Mouse (Mus musculus): ENCODE measurements at regions not wholly inside any gene's neighbourhood (a gene's known extent, or its start where the extent isn't known, plus 50 kb on each side); places are given as distances from the start of the nearest gene placed in this dataset.

DNA sequence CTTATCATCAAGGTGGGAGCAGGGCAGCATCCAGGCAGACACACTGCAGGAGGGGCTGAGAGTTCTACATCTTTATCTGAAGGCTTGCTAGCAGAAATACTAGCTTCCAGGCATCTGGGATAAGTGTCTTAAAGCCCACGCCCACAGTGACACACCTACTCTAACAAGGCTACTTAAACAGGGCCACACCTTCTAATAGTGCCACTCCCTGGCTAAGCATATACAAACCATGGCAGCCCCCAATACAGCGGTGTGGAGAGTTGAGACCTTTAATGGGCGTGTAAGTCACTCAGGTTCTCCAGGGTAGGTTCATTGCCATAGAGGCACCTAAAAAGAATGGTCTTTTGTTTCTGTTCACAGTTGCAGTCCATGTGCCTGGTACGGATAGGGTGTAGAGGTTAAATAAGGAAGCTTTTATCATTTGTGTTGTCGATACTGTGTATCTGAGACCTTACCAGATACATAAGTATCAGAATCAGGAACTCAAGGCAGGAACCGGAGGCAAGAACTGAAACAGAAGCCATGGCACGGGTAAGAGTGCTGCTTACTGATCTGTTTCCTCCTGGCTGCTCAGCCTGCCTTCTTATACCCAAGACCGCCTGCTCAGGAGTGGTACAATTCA is 69.0 kb upstream of the Atrnl1 start:
- DNase-seq, result no peak

DNA sequence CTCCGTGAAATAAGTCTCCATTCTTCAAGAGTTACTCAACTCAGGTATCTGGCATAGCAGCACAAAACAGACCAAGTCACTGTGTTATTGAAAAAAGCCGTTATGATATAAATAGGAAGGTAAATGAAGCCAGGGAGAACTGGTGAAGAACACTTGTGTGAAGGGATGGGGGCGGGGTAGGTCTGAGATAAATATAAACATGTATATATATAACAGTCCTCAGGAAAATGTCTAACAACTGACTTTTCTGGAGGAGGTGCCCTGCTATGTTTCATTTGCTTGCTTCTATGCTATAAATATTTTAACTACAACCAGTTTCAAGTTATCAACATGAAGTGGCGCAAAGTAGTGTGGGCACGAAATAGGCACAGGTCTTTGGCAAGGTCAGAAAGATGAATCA is 68.3 kb upstream of the Atrnl1 start:
- DNase-seq, result no peak

DNA sequence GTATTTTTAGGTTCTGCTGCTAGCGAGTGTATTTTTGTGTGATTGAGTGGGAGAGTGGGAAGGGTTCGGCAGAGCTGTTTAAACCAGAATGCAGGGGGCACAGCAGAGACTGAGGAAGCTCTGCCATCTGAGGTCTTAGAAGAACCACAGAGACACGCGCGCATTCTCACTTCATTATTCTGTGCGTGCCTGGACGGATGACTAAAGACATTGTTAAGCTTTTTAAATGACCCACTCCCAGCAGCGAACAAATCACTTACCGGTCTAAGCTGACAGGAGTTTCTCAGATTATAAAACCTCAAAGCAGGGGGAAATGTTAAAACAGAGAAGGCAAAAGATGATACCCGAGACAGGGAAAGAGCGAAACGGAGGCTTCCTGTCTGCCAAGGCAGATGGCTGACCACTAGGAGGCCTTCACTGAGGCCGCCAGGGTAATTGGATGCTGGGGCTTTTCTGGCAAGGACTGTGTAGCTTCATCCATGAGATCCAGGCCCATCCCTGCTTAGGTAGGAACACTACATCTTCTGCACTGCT is 67.1 kb upstream of the Atrnl1 start:
- DNase-seq, result peak; percentile 17

DNA sequence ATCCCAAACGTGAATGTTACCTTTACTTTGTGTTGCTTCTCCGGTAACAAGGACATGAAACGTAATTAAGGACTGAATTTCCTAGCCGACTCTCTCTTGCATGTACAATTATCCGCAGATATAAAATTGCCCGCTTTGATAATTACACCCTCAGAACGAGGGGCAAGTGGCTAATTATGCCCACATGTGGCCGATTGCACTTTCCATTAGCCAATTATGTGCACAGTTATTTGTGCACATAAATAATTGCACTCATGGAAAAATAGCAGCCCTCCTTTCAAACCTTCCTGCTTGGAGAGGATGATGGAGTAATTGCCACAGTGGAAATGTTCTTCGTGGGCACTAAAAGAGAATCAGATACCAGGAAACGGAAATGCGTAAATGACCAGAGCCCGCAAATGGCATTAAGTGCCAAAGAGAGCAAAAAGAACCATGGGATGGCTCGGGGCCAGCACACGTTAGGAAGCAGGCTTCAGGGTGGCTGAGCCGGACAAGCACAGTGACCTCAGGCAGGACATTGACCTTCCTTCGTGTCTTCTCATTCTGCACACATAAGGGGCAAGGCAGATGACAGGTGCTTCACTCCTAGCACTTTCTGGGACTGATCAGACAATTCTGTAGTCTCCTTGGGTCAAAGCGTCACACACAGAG is 66.5 kb upstream of the Atrnl1 start:
- DNase-seq, result no peak

DNA sequence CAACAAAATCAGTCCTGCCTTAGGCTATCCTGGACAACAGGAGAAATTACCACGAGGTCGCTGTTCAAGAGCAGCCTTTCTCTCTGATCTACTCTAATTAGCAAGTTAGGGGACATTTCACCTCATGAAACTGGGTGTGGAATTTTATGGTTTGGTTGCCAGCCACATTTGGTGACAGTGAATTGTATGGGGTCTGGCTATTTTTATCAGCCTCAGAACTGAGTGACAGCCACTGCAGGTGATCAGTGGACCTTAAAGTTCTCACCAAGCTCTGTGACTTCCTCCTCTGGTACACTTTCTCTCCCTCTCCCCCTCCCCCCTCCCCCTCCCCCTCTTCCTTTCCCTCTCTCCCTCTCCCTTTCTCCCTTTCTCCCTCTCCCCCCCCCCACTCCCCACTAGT is 65.8 kb upstream of the Atrnl1 start:
- DNase-seq, result no peak

DNA sequence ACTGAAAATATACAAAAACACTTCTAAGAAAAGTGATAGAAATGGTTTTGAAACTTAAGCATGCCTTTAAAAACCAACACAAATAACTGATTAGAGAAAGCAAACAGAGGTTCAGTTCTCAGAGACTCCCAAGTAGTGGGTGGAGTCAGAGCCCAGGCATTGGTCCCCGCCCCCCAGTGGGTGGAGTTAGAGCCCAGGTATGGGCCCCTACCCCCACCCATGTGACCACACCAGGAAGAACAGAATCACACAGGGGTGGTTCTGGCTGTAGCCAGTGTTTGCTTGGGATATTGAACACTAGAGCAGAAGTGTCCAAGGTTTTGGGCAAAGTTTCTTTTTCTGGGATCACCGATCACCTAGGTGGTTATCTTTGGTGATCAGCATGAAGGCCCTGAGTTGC is 64.8 kb upstream of the Atrnl1 start:
- no peak for DNase-seq

DNA sequence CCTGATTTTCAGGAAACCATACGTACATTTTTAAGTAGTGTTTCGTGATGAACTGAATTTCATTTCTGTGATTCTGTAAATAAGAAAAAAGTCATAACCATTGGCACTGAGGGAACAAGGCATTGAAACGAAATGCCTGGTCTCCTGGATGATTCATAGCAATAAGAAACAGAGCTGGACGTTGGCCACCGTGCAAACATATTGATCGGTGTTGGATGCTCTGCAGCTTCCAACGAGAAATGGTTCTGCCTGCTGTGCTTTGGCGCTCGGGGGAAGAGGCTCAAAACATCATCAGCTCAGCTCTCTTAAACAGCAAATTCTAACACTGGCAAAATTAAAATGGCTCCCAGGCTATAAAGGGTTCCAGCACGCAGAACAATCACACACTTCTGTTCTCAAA is 64.3 kb upstream of the Atrnl1 start:
- no peak for DNase-seq

DNA sequence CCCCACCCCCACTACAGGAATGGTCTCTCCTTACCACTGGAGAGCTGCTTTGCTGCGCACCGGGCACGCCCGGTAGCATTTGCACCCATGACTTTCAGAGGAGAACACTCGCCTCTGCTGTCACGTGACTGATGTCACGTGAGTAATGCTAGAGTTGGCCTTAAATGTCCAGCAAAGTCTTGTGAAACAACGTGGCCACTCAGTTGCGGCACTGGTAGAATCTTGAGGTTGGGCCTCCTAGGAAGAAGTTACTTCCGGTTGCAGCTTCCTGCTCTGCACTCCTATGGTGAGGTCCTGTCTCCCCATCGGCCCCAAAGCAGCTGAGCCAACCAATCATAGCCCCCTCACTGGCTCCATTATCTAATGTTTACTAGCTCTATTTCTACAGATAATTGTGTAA is 62.7 kb upstream of the Atrnl1 start:
- no peak for DNase-seq

DNA sequence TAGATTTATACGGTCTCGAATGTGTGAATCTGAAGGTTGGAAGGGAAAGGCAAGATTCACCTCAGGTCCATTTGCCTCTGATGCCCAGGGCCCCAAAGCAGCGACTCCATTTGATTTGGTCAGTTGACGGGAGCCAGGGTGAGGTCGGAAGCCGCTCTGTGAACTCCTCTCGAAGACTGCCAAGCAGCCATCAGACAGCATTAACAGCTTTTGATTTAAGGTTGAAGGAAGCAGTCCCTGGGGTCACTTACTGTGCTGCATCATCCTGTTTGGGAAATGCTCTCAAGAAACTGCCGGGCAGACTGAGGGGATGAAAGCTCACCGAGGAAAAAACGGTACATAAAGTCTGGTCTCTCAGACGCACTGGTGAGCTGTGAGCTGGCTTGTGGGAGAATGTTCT is 62.2 kb upstream of the Atrnl1 start:
- DNase-seq, result no peak

DNA sequence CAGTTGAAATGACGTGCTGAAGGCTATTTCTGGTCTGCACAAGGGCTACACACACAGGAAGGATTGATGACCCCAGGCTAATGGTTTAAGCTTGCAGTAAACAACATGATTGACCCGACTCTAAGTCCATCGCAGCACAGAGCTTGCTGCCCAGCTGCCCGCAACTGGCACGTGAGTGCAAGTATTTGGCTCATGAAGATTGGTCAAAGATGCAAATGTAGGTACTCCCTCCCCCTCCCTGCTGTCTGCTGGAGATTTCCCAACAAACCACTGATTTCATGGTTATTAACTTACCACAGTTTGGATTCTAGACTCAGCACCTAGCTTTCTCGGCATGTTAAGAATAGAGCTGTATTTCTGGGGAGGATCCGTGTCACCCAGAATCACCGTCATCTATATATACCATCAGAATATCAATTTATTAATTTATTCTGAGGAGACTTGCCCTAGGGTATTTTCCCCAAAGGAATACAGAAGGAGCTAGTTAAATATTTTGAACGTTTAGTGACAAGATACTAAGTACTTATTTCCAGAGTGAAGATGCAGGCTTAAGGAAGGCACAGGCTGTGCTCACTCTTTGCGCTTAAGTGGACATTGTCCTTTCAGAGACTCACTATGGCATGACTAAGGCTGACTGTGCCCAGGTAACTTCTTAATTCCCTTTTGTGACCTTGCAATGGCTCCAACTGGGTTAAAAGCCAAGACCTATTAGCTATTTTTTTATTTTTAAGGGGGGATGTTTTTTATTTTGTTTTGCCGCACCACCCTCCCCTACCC is 57.7 kb upstream of the Atrnl1 start:
- DNase-seq, result no peak

DNA sequence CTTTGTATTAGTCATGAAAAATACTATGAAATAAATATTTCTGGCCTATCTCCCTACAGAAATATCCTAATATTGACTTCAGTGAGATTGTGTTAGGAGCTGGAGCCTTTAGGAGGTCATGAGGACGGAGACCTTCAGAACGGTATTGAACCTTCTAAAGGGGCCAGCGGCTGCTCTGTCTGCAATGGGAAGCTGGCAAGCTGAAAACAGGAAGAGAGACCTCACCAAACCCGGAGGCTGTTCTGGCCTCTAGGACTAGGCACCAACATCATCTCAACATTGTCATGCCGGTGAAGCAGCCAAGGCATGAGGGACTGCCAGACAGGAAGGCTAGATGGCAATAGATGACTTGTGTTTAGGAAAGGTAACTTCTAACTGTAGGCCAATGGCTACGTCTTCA is 56.7 kb upstream of the Atrnl1 start:
- no peak for DNase-seq

DNA sequence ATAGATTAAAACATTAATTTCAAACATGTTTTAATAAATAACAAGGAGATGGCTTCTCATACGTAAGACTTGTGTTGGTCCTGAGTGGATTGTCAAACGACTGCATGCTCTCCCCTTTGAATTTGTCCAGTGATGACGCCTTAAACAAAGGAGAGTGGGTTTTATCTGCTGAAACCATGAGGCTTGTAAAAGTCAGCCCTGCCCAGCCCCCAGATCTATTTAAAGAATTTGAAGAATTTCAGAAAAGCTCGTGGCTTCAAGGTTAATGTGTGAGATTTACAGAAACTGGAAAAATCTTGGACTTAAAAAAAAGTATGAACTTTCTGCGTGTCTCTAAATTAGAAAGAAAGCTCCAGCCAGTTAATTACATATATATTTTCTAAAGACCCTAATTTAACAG is 55.5 kb upstream of the Atrnl1 start:
- DNase-seq, result no peak

DNA sequence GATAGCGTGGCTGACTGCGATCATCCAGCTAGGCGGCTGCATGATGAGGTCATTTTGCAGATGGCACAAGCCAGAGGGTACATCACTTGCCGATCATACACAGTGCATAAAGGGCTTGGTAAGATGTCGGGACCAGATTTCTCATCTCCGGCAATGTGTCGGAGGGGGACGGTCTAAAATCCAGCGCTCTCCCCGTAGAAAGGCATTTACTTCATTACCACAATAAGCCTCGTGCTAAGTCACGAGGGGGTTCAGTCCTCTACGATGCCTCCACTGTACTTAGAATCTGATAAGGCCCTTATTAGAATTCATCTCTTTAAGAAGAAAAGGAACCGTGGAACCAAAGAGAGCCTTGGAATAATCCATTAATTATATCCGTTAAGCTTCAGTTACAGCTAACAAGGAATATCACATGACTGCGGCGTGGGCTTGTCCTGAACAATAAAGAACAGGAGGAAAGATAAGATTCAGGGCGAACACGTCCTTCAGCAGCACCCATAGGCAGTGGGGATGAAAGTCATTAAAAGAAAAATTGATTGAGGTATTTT is 52.3 kb upstream of the Atrnl1 start:
- no peak for DNase-seq

DNA sequence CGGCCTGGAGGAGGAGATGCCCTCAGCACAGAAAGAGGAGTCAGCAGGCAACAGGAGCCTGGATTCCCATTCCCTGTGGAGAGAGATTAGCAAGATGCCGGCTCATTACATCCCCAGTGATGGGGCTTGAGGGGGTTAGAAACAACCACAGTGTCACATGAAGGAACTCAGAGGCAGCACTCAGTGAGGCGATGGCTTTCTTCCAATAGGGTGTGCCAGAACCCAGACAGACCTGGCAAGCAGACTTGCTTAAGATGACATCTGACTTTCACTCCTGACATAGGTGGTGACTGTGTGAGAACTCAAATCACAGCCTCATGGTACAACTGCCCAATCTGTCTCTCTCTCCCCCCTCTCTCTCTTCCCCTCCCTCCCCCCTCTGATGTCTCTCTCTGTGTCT is 50.1 kb upstream of the Atrnl1 start:
- no peak for DNase-seq
